Mouse (Mus musculus) retina, postnatal 1 day (tissue): Measurements from ENCODE around the gene Rrp15.

ENCODE experiments used
- DNase-seq: peaks from one replicate; pipeline ENCODE4 v3.0.0-alpha.2; 2012

Gene Rrp15

GRCm38 (mm10) chr1:186712802-186713471 lies 36.2 kb downstream of the Rrp15 start:
- peak; percentile 78 for DNase-seq

GRCm38 (mm10) chr1:186705915-186706248 lies 43.3 kb downstream of the Rrp15 start, which contains the start of gene Tgfb2:
Tgfb2 (minus strand) TSS chr1:186705989.
- peak; percentile 77 for DNase-seq

GRCm38 (mm10) chr1:186705203-186705914 lies 43.8 kb downstream of the Rrp15 start:
- DNase-seq = peak; percentile 87

GRCm38 (mm10) chr1:186703980-186704701 lies 45.0 kb downstream of the Rrp15 start:
- peak; percentile 59 for DNase-seq

- DNase-seq = peak; percentile 54
Observed at GRCm38 (mm10) chr1:186703256-186703979, 45.7 kb downstream of the Rrp15 start.

- peak; percentile 84 for DNase-seq
Observed at GRCm38 (mm10) chr1:186702391-186703255, 46.5 kb downstream of the Rrp15 start.

- DNase-seq = peak; percentile 71
Observed at GRCm38 (mm10) chr1:186701206-186701905, 47.8 kb downstream of the Rrp15 start.

- DNase-seq = no peak
Observed at GRCm38 (mm10) chr1:186700496-186700895, 48.7 kb downstream of the Rrp15 start.

GRCm38 (mm10) chr1:186698583-186699338 lies 50.4 kb downstream of the Rrp15 start:
- no peak for DNase-seq

- DNase-seq = no peak
Observed at GRCm38 (mm10) chr1:186696231-186696630, 52.9 kb downstream of the Rrp15 start.

GRCm38 (mm10) chr1:186695361-186695760 lies 53.8 kb downstream of the Rrp15 start:
- DNase-seq = no peak

GRCm38 (mm10) chr1:186692370-186692769 lies 56.8 kb downstream of the Rrp15 start:
- DNase-seq = peak; percentile 48

- no peak for DNase-seq
Observed at GRCm38 (mm10) chr1:186691708-186692107, 57.5 kb downstream of the Rrp15 start.

GRCm38 (mm10) chr1:186684041-186684440 lies 65.1 kb downstream of the Rrp15 start:
- DNase-seq = no peak

- peak; percentile 58 for DNase-seq
Observed at GRCm38 (mm10) chr1:186682606-186683005, 66.6 kb downstream of the Rrp15 start.

GRCm38 (mm10) chr1:186677614-186678013 lies 71.5 kb downstream of the Rrp15 start:
- DNase-seq = no peak

- DNase-seq = no peak
Observed at GRCm38 (mm10) chr1:186676199-186676598, 73.0 kb downstream of the Rrp15 start.

- DNase-seq = no peak
Observed at GRCm38 (mm10) chr1:186675263-186675662, 73.9 kb downstream of the Rrp15 start.

GRCm38 (mm10) chr1:186674621-186675020 lies 74.5 kb downstream of the Rrp15 start:
- DNase-seq = no peak

- no peak for DNase-seq
Observed at GRCm38 (mm10) chr1:186673166-186673565, 76.0 kb downstream of the Rrp15 start.
